Mouse (Mus musculus) lung, postnatal 0 days (tissue): ENCODE data around the gene Kalrn.

Experiments used
- CTCF ChIP-seq: IDR thresholded peaks from 2 replicates; pipeline ENCODE4 v1.5.1; 2016; ENCODE audit warnings: antibody characterized with exemption, mild to moderate bottlenecking
- EP300 ChIP-seq: IDR thresholded peaks from 2 replicates; pipeline ENCODE4 v1.6.1; 2016; ENCODE audit warnings: antibody characterized with exemption, mild to moderate bottlenecking, control low read depth

DNA sequence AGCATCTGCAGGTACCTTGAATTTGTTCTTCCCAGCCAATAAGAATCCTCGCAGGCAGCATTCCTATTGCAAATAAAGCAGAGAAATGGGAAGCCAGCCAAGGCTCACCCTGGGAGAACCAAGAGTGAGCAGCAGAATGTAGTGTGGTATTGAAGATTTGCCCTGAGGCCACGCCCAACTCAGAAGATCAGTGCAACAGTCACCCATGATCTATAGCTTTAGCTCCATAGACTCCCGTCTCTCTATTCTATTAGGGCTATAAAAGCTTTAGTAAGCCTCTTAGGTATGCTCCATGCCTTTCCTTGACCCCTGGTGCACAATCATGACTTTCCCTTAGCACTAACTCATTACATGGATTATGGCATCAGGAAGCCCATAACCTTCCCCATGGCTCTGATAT lies 155.9 kb downstream of the Kalrn start:
- TF ChIP-seq EP300 (no peak), CTCF (no peak)
